Mouse (Mus musculus): ENCODE results near the gene Slc16a6. TPM values are rescaled to one million over a fixed set of nuclear protein-coding genes. Genes with fewer than 3 reads are reported as not detected.
A peak's percentile ranks its signal among the peaks of the same experiment; 100 is the strongest.

The Slc16a6 gene
- polyA plus RNA-seq, 1 experiment from 2014 or later = 143 TPM

- WGBS = 61% methylated on average over 7 of the region's 7 CpGs
- Histone ChIP-seq H3K27me3 (replicated peaks; ENCODE audit: control insufficient read depth, insufficient read depth, low read length) (no peaks in the 10 kb centered on the region), H3K4me3 (ENCODE audit: low read depth, low read length) (no peak overlapping the region), H3K9ac (ENCODE audit: low read depth, low read length) (no peak overlapping the region), H3K9me3 (ENCODE audit: control insufficient read depth) (no peaks in the 10 kb centered on the region), H3K4me2 (replicated peaks; ENCODE audit: low read depth) (no peak overlapping the region), H3K27ac (ENCODE audit: low read depth, low read length) (no peak overlapping the region), H3K36me3 (ENCODE audit: control insufficient read depth, insufficient read depth) (no peaks in the 10 kb centered on the region), H3K4me1 (replicated peaks; ENCODE audit: control insufficient read depth, insufficient read depth, low read length) (no peaks in the 10 kb centered on the region)
- peak; percentile 66 for TF ChIP-seq CTCF (IDR thresholded peaks at IDR 0.05; ENCODE audit: low read depth)
- no peak for ATAC-seq
These were observed 28.8 kb downstream of the Slc16a6 start for GRCm38 (mm10) chr11:109444600-109444999.

- Histone ChIP-seq H3K9ac (ENCODE audit: low read depth, low read length) (no peak overlapping the region), H3K4me1 (replicated peaks; ENCODE audit: control insufficient read depth, insufficient read depth, low read length) (no peaks in the 10 kb centered on the region), H3K27me3 (replicated peaks; ENCODE audit: control insufficient read depth, insufficient read depth, low read length) (no peaks in the 10 kb centered on the region), H3K27ac (ENCODE audit: low read depth, low read length) (no peak overlapping the region), H3K4me3 (ENCODE audit: low read depth, low read length) (no peak overlapping the region), H3K36me3 (ENCODE audit: control insufficient read depth, insufficient read depth) (no peaks in the 10 kb centered on the region), H3K9me3 (ENCODE audit: control insufficient read depth) (no peaks in the 10 kb centered on the region), H3K4me2 (replicated peaks; ENCODE audit: low read depth) (no peak overlapping the region)
- TF ChIP-seq CTCF (IDR thresholded peaks at IDR 0.05; ENCODE audit: low read depth) = peak; percentile 43
- 88% methylated on average over 8 of the region's 8 CpGs for WGBS
- no peak for ATAC-seq
These were observed 29.7 kb downstream of the Slc16a6 start for GRCm38 (mm10) chr11:109443468-109444263.

- Histone ChIP-seq H3K27me3 (replicated peaks; ENCODE audit: control insufficient read depth, insufficient read depth, low read length) (no peaks in the 10 kb centered on the region), H3K27ac (ENCODE audit: low read depth, low read length) (no peak overlapping the region), H3K4me1 (replicated peaks; ENCODE audit: control insufficient read depth, insufficient read depth, low read length) (no peaks in the 10 kb centered on the region), H3K4me2 (replicated peaks; ENCODE audit: low read depth) (no peak overlapping the region), H3K9me3 (ENCODE audit: control insufficient read depth) (no peaks in the 10 kb centered on the region), H3K4me3 (ENCODE audit: low read depth, low read length) (no peak overlapping the region), H3K36me3 (ENCODE audit: control insufficient read depth, insufficient read depth) (peaks cover 6% of the 10 kb centered on the region; the same call in 1 of the 2 replicates), H3K9ac (ENCODE audit: low read depth, low read length) (no peak overlapping the region)
- TF ChIP-seq CTCF (IDR thresholded peaks at IDR 0.05; ENCODE audit: low read depth) = no peak
- no peak for ATAC-seq
- 51% methylated on average over 5 of the region's 5 CpGs for WGBS
These were observed 31.1 kb downstream of the Slc16a6 start for GRCm38 (mm10) chr11:109442166-109442730.

GRCm38 (mm10) chr11:109441119-109441518 is 32.3 kb downstream of the Slc16a6 start:
- no peaks in the 10 kb centered on the region for H3K4me1 ChIP-seq (replicated peaks; ENCODE audit: control insufficient read depth, insufficient read depth, low read length)
- no peak overlapping the region for H3K9ac ChIP-seq (ENCODE audit: low read depth, low read length)
- no peaks in the 10 kb centered on the region for H3K27me3 ChIP-seq (replicated peaks; ENCODE audit: control insufficient read depth, insufficient read depth, low read length)
- peak; percentile 83 for TF ChIP-seq CTCF (IDR thresholded peaks at IDR 0.05; ENCODE audit: low read depth)
- ATAC-seq = no peak
- no peaks in the 10 kb centered on the region for H3K9me3 ChIP-seq (ENCODE audit: control insufficient read depth)
- no peak overlapping the region for H3K27ac ChIP-seq (ENCODE audit: low read depth, low read length)
- no peak overlapping the region for H3K4me3 ChIP-seq (ENCODE audit: low read depth, low read length)
- H3K36me3 ChIP-seq (ENCODE audit: control insufficient read depth, insufficient read depth) = peaks cover 14% of the 10 kb centered on the region; the same call in 1 of the 2 replicates
- 77% methylated on average over 3 of the region's 3 CpGs for WGBS
- H3K4me2 ChIP-seq (replicated peaks; ENCODE audit: low read depth) = no peak overlapping the region

- no peaks in the 10 kb centered on the region for H3K4me1 ChIP-seq (replicated peaks; ENCODE audit: control insufficient read depth, insufficient read depth, low read length)
- H3K36me3 ChIP-seq (ENCODE audit: control insufficient read depth, insufficient read depth) = peaks cover 14% of the 10 kb centered on the region; the same call in 1 of the 2 replicates
- 61% methylated on average over 4 of the region's 4 CpGs for WGBS
- no peaks in the 10 kb centered on the region for H3K9me3 ChIP-seq (ENCODE audit: control insufficient read depth)
- no peak for TF ChIP-seq CTCF (IDR thresholded peaks at IDR 0.05; ENCODE audit: low read depth)
- H3K4me2 ChIP-seq (replicated peaks; ENCODE audit: low read depth) = peak overlapping the region; percentile 79
- ATAC-seq = no peak
- no peak overlapping the region for H3K9ac ChIP-seq (ENCODE audit: low read depth, low read length)
- no peaks in the 10 kb centered on the region for H3K27me3 ChIP-seq (replicated peaks; ENCODE audit: control insufficient read depth, insufficient read depth, low read length)
- no peak overlapping the region for H3K27ac ChIP-seq (ENCODE audit: low read depth, low read length)
- H3K4me3 ChIP-seq (ENCODE audit: low read depth, low read length) = peak overlapping the region; percentile 54
These were observed 32.8 kb downstream of the Slc16a6 start for GRCm38 (mm10) chr11:109440641-109441040.

GRCm38 (mm10) chr11:109439829-109440340 is 33.5 kb downstream of the Slc16a6 start:
- WGBS = 1% methylated on average over 32 of the region's 32 CpGs
- TF ChIP-seq CTCF (IDR thresholded peaks at IDR 0.05; ENCODE audit: low read depth) = peak; percentile 32; the same call in 1 of the 2 replicates
- Histone ChIP-seq H3K36me3 (ENCODE audit: control insufficient read depth, insufficient read depth) (peaks cover 14% of the 10 kb centered on the region; the same call in 1 of the 2 replicates), H3K4me1 (replicated peaks; ENCODE audit: control insufficient read depth, insufficient read depth, low read length) (no peaks in the 10 kb centered on the region), H3K9me3 (ENCODE audit: control insufficient read depth) (no peaks in the 10 kb centered on the region), H3K27ac (ENCODE audit: low read depth, low read length) (no peak overlapping the region), H3K4me2 (replicated peaks; ENCODE audit: low read depth) (peak overlapping the region; percentile 79), H3K27me3 (replicated peaks; ENCODE audit: control insufficient read depth, insufficient read depth, low read length) (no peaks in the 10 kb centered on the region), H3K9ac (ENCODE audit: low read depth, low read length) (peak overlapping the region; percentile 58), H3K4me3 (ENCODE audit: low read depth, low read length) (peak overlapping the region; percentile 54)
- ATAC-seq = peak; percentile 81
